Mouse (Mus musculus) myocyte (in vitro differentiated cells): ENCODE data around the gene Fezf1.

Experiments used
- POLR2A ChIP-seq: IDR thresholded peaks from one replicate; pipeline ENCODE4 v1.6.1; 2011; ENCODE audit warnings: low read depth, mild to moderate bottlenecking, control low read depth, moderate library complexity; ENCODE audit not compliant: insufficient read length
- POLR2AphosphoS2 ChIP-seq: IDR thresholded peaks from one replicate; pipeline ENCODE4 v1.6.1; 2011; ENCODE audit warnings: low read depth, control low read depth; ENCODE audit not compliant: insufficient read length
- REST ChIP-seq: IDR thresholded peaks from one replicate; pipeline ENCODE4 v1.6.1; 2011; ENCODE audit warnings: mild to moderate bottlenecking, control low read depth, moderate library complexity; ENCODE audit not compliant: insufficient read depth, insufficient read length
- USF1 ChIP-seq: IDR thresholded peaks from one replicate; pipeline ENCODE4 v1.6.1; 2011; ENCODE audit warnings: low read depth, mild to moderate bottlenecking, control low read depth, moderate library complexity

DNA sequence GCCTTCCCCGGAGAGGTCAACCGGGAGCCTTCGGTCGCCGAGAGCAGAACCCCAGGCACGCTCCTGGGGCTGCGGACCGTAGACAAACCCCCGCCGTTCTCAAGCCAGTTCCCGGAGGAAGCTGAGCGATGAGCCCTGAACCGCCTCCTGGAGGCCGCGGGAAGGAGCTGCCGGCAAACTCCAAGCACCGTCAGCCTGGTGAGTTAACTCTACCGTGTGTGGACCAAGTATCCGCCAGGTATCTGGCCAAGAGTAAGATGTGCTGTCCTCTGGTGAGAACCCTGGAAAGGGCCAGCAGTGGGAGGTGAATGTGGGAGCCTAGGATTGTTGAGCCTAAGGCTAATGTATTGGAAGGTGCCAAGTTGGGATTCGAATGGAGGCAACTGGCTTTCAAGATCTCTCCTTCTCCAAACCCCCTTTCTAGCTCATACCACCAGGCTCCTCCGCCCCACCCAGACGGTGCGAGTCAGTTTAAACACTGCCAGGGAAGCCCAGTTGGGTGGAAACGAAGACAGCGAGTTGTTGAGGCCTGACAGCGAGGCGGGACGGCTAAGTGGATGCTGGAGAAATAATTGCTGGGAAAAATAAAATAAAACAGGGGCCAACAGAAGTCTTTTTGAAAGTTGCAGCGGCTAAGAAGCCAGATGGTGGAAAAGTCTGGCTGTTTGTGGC, 1.6 kb upstream of the Fezf1 start:
- TF ChIP-seq POLR2AphosphoS2, result no peak
- no peak for TF ChIP-seq USF1
- TF ChIP-seq POLR2A, result no peak
- no peak for TF ChIP-seq REST
